Mouse (Mus musculus) embryonic facial prominence, embryonic 15.5 days (tissue): Measurements from ENCODE around the gene Gas2. TPM values are rescaled to one million over a fixed set of nuclear protein-coding genes. Genes with fewer than 3 reads are reported as not detected.

Experiments used
- ATAC-seq: fragments of 200-750 bp; cut with Nextera tagmentation; 2 replicates; pipeline ENCODE4 v1.8.0; 2017; ENCODE audit warnings: low read depth, moderate TSS enrichment; ENCODE audit not compliant: insufficient number of reproducible peaks, low FRiP score, low TSS enrichment
- H3K27ac ChIP-seq: fragments of 300-500 bp; sonication (generic); replicated peaks from 2 replicates; pipeline ENCODE4 v1.5.1; 2015; ENCODE audit warnings: mild to moderate bottlenecking, inconsistent platforms
- H3K27me3 ChIP-seq: fragments of 300-500 bp; sonication (generic); 2 replicates; pipeline ENCODE4 v1.6.1; 2015; ENCODE audit warnings: inconsistent platforms
- H3K36me3 ChIP-seq: fragments of 300-500 bp; sonication (generic); 2 replicates; pipeline ENCODE4 v1.6.1; 2015; ENCODE audit warnings: mild to moderate bottlenecking, inconsistent platforms
- H3K4me1 ChIP-seq: fragments of 300-500 bp; sonication (generic); 2 replicates; pipeline ENCODE4 v1.6.1; 2015; ENCODE audit warnings: inconsistent platforms
- H3K4me2 ChIP-seq: fragments of 300-500 bp; sonication (generic); replicated peaks from 2 replicates; pipeline ENCODE4 v1.6.1; 2015; ENCODE audit warnings: mild to moderate bottlenecking, inconsistent platforms
- H3K4me3 ChIP-seq: fragments of 300-500 bp; sonication (generic); replicated peaks from 2 replicates; pipeline ENCODE4 v1.5.1; 2015; ENCODE audit warnings: mild to moderate bottlenecking, inconsistent platforms
- H3K9ac ChIP-seq: fragments of 300-500 bp; sonication (generic); 2 replicates; pipeline ENCODE4 v1.6.1; 2015; ENCODE audit warnings: inconsistent platforms
- H3K9me3 ChIP-seq: fragments of 300-500 bp; sonication (generic); replicated peaks from 2 replicates; pipeline ENCODE4 v1.6.1; 2016; ENCODE audit warnings: inconsistent platforms
- WGBS: fragments of 180-500 bp; shearing (Covaris S2); methylation state at CpG from one replicate; pipeline ENCODE4 v1.1.7; 2015; 5-methylcytosine and 5-hydroxymethylcytosine counted together
- polyA plus RNA-seq: library from polyadenylated mRNA; unstranded; fragments of >200 nt; fragmentation: Nextera tagmentation; extraction: Ambion mirVana; gene quantifications from 2 replicates; pipeline ENCODE4 v1.2.1, GENCODE M21; 2015

The Gas2 gene
- polyA plus RNA-seq, 1 experiment from 2014 or later: 37.7 TPM

GRCm38 (mm10) chr7:51973091-51973490 is 111.3 kb downstream of the Gas2 start:
- H3K27me3 ChIP-seq: peaks cover 3% of the 10 kb centered on the region
- no peak overlapping the region for H3K27ac ChIP-seq
- ATAC-seq: no peak
- no peaks in the 10 kb centered on the region for H3K36me3 ChIP-seq
- WGBS: 59% methylated on average over 5 of the region's 5 CpGs
- H3K9ac ChIP-seq: no peak overlapping the region
- H3K9me3 ChIP-seq: no peaks in the 10 kb centered on the region
- no peak overlapping the region for H3K4me2 ChIP-seq
- H3K4me3 ChIP-seq: no peak overlapping the region
- peaks cover 5% of the 10 kb centered on the region; the same call in 1 of the 2 replicates for H3K4me1 ChIP-seq

- no peak overlapping the region for H3K4me2 ChIP-seq
- peaks cover 3% of the 10 kb centered on the region for H3K27me3 ChIP-seq
- H3K4me1 ChIP-seq: peaks cover 5% of the 10 kb centered on the region; the same call in 1 of the 2 replicates
- no peak for ATAC-seq
- no peak overlapping the region for H3K27ac ChIP-seq
- no peak overlapping the region for H3K4me3 ChIP-seq
- no peak overlapping the region for H3K9ac ChIP-seq
- H3K36me3 ChIP-seq: no peaks in the 10 kb centered on the region
- WGBS: 68% methylated on average over 2 of the region's 2 CpGs
- H3K9me3 ChIP-seq: no peaks in the 10 kb centered on the region
Observed at GRCm38 (mm10) chr7:51973526-51973925, 111.7 kb downstream of the Gas2 start.

- no peak overlapping the region for H3K4me2 ChIP-seq
- 72% methylated on average over 6 of the region's 6 CpGs for WGBS
- peaks cover 3% of the 10 kb centered on the region for H3K27me3 ChIP-seq
- no peak overlapping the region for H3K27ac ChIP-seq
- ATAC-seq: no peak
- no peak overlapping the region for H3K9ac ChIP-seq
- H3K4me1 ChIP-seq: no peaks in the 10 kb centered on the region
- no peaks in the 10 kb centered on the region for H3K36me3 ChIP-seq
- no peak overlapping the region for H3K4me3 ChIP-seq
- no peaks in the 10 kb centered on the region for H3K9me3 ChIP-seq
Observed at GRCm38 (mm10) chr7:51975181-51975580, 113.4 kb downstream of the Gas2 start.

- no peaks in the 10 kb centered on the region for H3K36me3 ChIP-seq
- no peak for ATAC-seq
- H3K9ac ChIP-seq: no peak overlapping the region
- 42% methylated on average over 5 of the region's 5 CpGs for WGBS
- H3K4me2 ChIP-seq: no peak overlapping the region
- no peak overlapping the region for H3K27ac ChIP-seq
- no peaks in the 10 kb centered on the region; the same call in 1 of the 2 replicates for H3K27me3 ChIP-seq
- peaks cover 3% of the 10 kb centered on the region; the same call in 1 of the 2 replicates for H3K4me1 ChIP-seq
- no peaks in the 10 kb centered on the region for H3K9me3 ChIP-seq
- no peak overlapping the region for H3K4me3 ChIP-seq
Observed at GRCm38 (mm10) chr7:51979271-51979670, 117.5 kb downstream of the Gas2 start.

- Histone ChIP-seq H3K4me1 (peaks cover 3% of the 10 kb centered on the region; the same call in 1 of the 2 replicates), H3K9me3 (no peaks in the 10 kb centered on the region), H3K27me3 (no peaks in the 10 kb centered on the region; the same call in 1 of the 2 replicates), H3K4me3 (no peak overlapping the region), H3K36me3 (no peaks in the 10 kb centered on the region), H3K4me2 (no peak overlapping the region), H3K9ac (no peak overlapping the region), H3K27ac (no peak overlapping the region)
- no peak for ATAC-seq
- 7% methylated on average over 1 of the region's 1 CpGs for WGBS
Observed at GRCm38 (mm10) chr7:51982303-51982702, 120.5 kb downstream of the Gas2 start.

- Histone ChIP-seq H3K9me3 (no peaks in the 10 kb centered on the region), H3K27ac (no peak overlapping the region), H3K36me3 (no peaks in the 10 kb centered on the region), H3K4me1 (peaks cover 3% of the 10 kb centered on the region; the same call in 1 of the 2 replicates), H3K4me2 (no peak overlapping the region), H3K9ac (no peak overlapping the region), H3K27me3 (no peaks in the 10 kb centered on the region), H3K4me3 (no peak overlapping the region)
- peak; percentile 55; the same call in 1 of the 2 replicates for ATAC-seq
- 66% methylated on average over 6 of the region's 6 CpGs for WGBS
Observed at GRCm38 (mm10) chr7:51985763-51986162, 123.9 kb downstream of the Gas2 start.

GRCm38 (mm10) chr7:51986909-51987308 is 125.1 kb downstream of the Gas2 start:
- no peak overlapping the region for H3K4me3 ChIP-seq
- no peak overlapping the region for H3K9ac ChIP-seq
- no peak for ATAC-seq
- H3K9me3 ChIP-seq: no peaks in the 10 kb centered on the region
- 60% methylated on average over 6 of the region's 6 CpGs for WGBS
- H3K4me2 ChIP-seq: no peak overlapping the region
- H3K27ac ChIP-seq: no peak overlapping the region
- H3K27me3 ChIP-seq: no peaks in the 10 kb centered on the region
- H3K36me3 ChIP-seq: no peaks in the 10 kb centered on the region
- peaks cover 3% of the 10 kb centered on the region; the same call in 1 of the 2 replicates for H3K4me1 ChIP-seq

- no peaks in the 10 kb centered on the region for H3K27me3 ChIP-seq
- no peak overlapping the region for H3K4me2 ChIP-seq
- no peaks in the 10 kb centered on the region for H3K9me3 ChIP-seq
- no peak for ATAC-seq
- no peaks in the 10 kb centered on the region for H3K36me3 ChIP-seq
- WGBS: 88% methylated on average over 3 of the region's 3 CpGs
- no peak overlapping the region for H3K4me3 ChIP-seq
- H3K4me1 ChIP-seq: no peaks in the 10 kb centered on the region
- no peak overlapping the region for H3K27ac ChIP-seq
- no peak overlapping the region for H3K9ac ChIP-seq
Observed at GRCm38 (mm10) chr7:51991020-51991419, 129.2 kb downstream of the Gas2 start.

GRCm38 (mm10) chr7:52005511-52006295 is 143.9 kb downstream of the Gas2 start, which contains the start of gene Svip:
Gene Svip, minus strand, starts transcription at chr7:52006018.
- 1% methylated on average over 41 of the region's 47 CpGs for WGBS
- Histone ChIP-seq H3K9ac (peak within 1 kb of the TSS; percentile 29), H3K27ac (0 out of 2 replicates have a peak within 1 kb of the TSS, but pooled peaks have one; percentile 28)

GRCm38 (mm10) chr7:52006296-52006630 is 144.4 kb downstream of the Gas2 start:
- ATAC-seq: no peak
- Histone ChIP-seq H3K4me1 (0 out of 2 replicates have a peak, but pooled peaks cover 5% of the 10 kb centered on the region), H3K9me3 (no peaks in the 10 kb centered on the region), H3K27ac (no peak overlapping the region), H3K9ac (no peak overlapping the region), H3K36me3 (no peaks in the 10 kb centered on the region), H3K27me3 (peaks cover 10% of the 10 kb centered on the region), H3K4me2 (peak overlapping the region; percentile 90), H3K4me3 (peak overlapping the region; percentile 62)
- WGBS: under 1% methylated on average over 9 of the region's 9 CpGs

More at GRCm38 (mm10) chr7:52005511-52006295, 143.9 kb downstream of the Gas2 start, which contains the start of gene Svip:
- Histone ChIP-seq H3K9me3 (no peaks in the 10 kb centered on the region), H3K4me1 (0 out of 2 replicates have a peak, but pooled peaks cover 5% of the 10 kb centered on the region), H3K27me3 (peaks cover 10% of the 10 kb centered on the region), H3K4me3 (peak within 1 kb of the TSS; percentile 62), H3K4me2 (peak within 1 kb of the TSS; percentile 90), H3K36me3 (no peaks in the 10 kb centered on the region)
- peak; percentile 94 for ATAC-seq

GRCm38 (mm10) chr7:52007138-52007537 is 145.3 kb downstream of the Gas2 start:
- Histone ChIP-seq H3K4me2 (no peak overlapping the region), H3K9ac (no peak overlapping the region), H3K4me1 (0 out of 2 replicates have a peak, but pooled peaks cover 5% of the 10 kb centered on the region), H3K9me3 (no peaks in the 10 kb centered on the region), H3K27ac (no peak overlapping the region), H3K27me3 (peaks cover 10% of the 10 kb centered on the region), H3K4me3 (no peak overlapping the region), H3K36me3 (no peaks in the 10 kb centered on the region)
- 84% methylated on average over 2 of the region's 2 CpGs for WGBS
- no peak for ATAC-seq
